Mouse (Mus musculus) ES-Bruce4 (cell line): ENCODE measurements around the gene Plekhm3. TPM values are rescaled to one million over a fixed set of nuclear protein-coding genes. Genes with fewer than 3 reads are reported as not detected.

Source experiments
- H3K27ac ChIP-seq: 2 replicates; pipeline ENCODE4 v1.5.1; 2012; ENCODE audit warnings: low read length, inconsistent platforms; ENCODE audit not compliant: insufficient read depth
- H3K27me3 ChIP-seq: 2 replicates; pipeline ENCODE4 v1.6.1; 2012; ENCODE audit warnings: mild to moderate bottlenecking, low read length, inconsistent platforms; ENCODE audit not compliant: control insufficient read depth, poor library complexity, insufficient read depth, severe bottlenecking
- H3K36me3 ChIP-seq: 2 replicates; pipeline ENCODE4 v1.6.1; 2012; ENCODE audit warnings: inconsistent platforms, mild to moderate bottlenecking, low read length, moderate library complexity; ENCODE audit not compliant: control insufficient read depth, poor library complexity, insufficient read depth, severe bottlenecking
- H3K4me1 ChIP-seq: one replicate; pipeline ENCODE4 v1.8.1; 2011; ENCODE audit warnings: low read length; ENCODE audit not compliant: control insufficient read depth, insufficient read depth
- H3K4me3 ChIP-seq: 2 replicates; pipeline ENCODE4 v1.5.1; 2011; ENCODE audit warnings: low read depth, mild to moderate bottlenecking, low read length
- H3K9ac ChIP-seq: 2 replicates; pipeline ENCODE4 v1.6.1; 2012; ENCODE audit warnings: low read depth, mild to moderate bottlenecking, inconsistent platforms; ENCODE audit not compliant: poor library complexity, severe bottlenecking
- H3K9me3 ChIP-seq: replicated peaks from 2 replicates; pipeline ENCODE4 v1.6.1; 2012; ENCODE audit warnings: mild to moderate bottlenecking, low read length, inconsistent platforms; ENCODE audit not compliant: control insufficient read depth, poor library complexity, insufficient read depth, severe bottlenecking
- CTCF ChIP-seq: IDR thresholded peaks from one replicate; pipeline ENCODE4 v1.8.1; 2011; ENCODE audit warnings: low read depth, low read length
- EP300 ChIP-seq: IDR thresholded peaks from 2 replicates; pipeline ENCODE4 v1.6.1; 2011; ENCODE audit warnings: low read depth, low read length; ENCODE audit not compliant: insufficient read depth
- POLR2A ChIP-seq: IDR thresholded peaks from one replicate; pipeline ENCODE4 v1.8.1; 2011; ENCODE audit warnings: low read length; ENCODE audit not compliant: insufficient read depth
- polyA plus RNA-seq: library from polyadenylated mRNA; stranded (reverse); fragments of >200 nt; gene quantifications from 2 replicates; pipeline ENCODE4 v1.2.4, GENCODE M21; 2011; ENCODE audit warnings: low read depth; ENCODE audit not compliant: missing spikeins, insufficient read depth, insufficient read length

Gene Plekhm3
- polyA plus RNA-seq, 1 experiment = 9.5 TPM

- Histone ChIP-seq H3K4me1 (no peaks in the 10 kb centered on the region), H3K27me3 (no peaks in the 10 kb centered on the region), H3K27ac (peak overlapping the region; percentile 68)
These were observed 219.7 kb downstream of the Plekhm3 start for GRCm38 (mm10) chr1:64736681-64737501.

More at GRCm38 (mm10) chr1:64736681-64737501, 219.7 kb downstream of the Plekhm3 start:
- peaks cover 13% of the 10 kb centered on the region for H3K36me3 ChIP-seq
- no peak for TF ChIP-seq EP300
- TF ChIP-seq CTCF = no peak
- TF ChIP-seq POLR2A = no peak
- H3K9me3 ChIP-seq = no peaks in the 10 kb centered on the region
- H3K4me3 ChIP-seq = peak overlapping the region; percentile 65
- H3K9ac ChIP-seq = peak overlapping the region; percentile 96

Other genes with a start within 250 kb of the Plekhm3 start
- gene Fzd5, start 219.1 kb downstream of the Plekhm3 start, polyA plus RNA-seq = 18.0 and 19.4 TPM in 2 replicates
- not detected in 2 replicates for gene Akr1cl, start 75.9 kb upstream of the Plekhm3 start, polyA plus RNA-seq
- not detected in 2 replicates for gene Cryge, start 94.3 kb upstream of the Plekhm3 start, polyA plus RNA-seq
- not detected in 2 replicates for gene Crygd, start 106.6 kb upstream of the Plekhm3 start, polyA plus RNA-seq
- not detected in 2 replicates for gene Crygc, start 116.9 kb upstream of the Plekhm3 start, polyA plus RNA-seq
- gene Crygb, start 125.5 kb upstream of the Plekhm3 start, polyA plus RNA-seq = not detected in 2 replicates
- gene Cryga, start 146.5 kb upstream of the Plekhm3 start, polyA plus RNA-seq = not detected in 2 replicates
- not detected in 2 replicates for gene Gm28845, start 162.7 kb upstream of the Plekhm3 start, polyA plus RNA-seq
- 7.2 and 9.9 TPM in 2 replicates for gene D630023F18Rik, start 166.4 kb upstream of the Plekhm3 start, polyA plus RNA-seq
- gene Idh1, start 229.7 kb upstream of the Plekhm3 start, polyA plus RNA-seq = 122 and 130 TPM in 2 replicates
- gene Pikfyve, start 229.9 kb upstream of the Plekhm3 start, polyA plus RNA-seq = 53.6 and 59.9 TPM in 2 replicates